Comparison of ENCODE assay signal across 28 mouse cellular contexts in genomic region chr13:108284312-108284711, GRCm38 (mm10). TPM values are rescaled to one million over a fixed set of nuclear protein-coding genes. Genes with fewer than 3 reads are reported as not detected.
"Had no signal": no experiment of that assay in that cellular context is flagged by ENCODE, and none has a peak within 500 bp of the region (broad histone marks: within the 10 kb centered on the region; RNA-seq: fewer than 3 reads in every experiment).

No protein-coding gene starts in this region.

- DNase-seq: gastrocnemius, postnatal 14 days; gastrocnemius, postnatal 36 days; heart, adult 18-20 months; heart, postnatal 14 days; heart, postnatal 36 days; kidney, adult 18-20 months; kidney, adult 8-10 months; kidney, postnatal 10 days; kidney, postnatal 25 days; kidney, postnatal 4 days; liver had no signal

- H3K27ac ChIP-seq: heart, embryonic 10.5 days; heart, embryonic 13.5 days; heart, embryonic 15.5 days; hindbrain, embryonic 10.5 days; hindbrain, embryonic 12.5 days; hindbrain, embryonic 14.5 days; intestine, embryonic 15.5 days; layer of hippocampus, adult 2 months; left cerebral cortex, adult 2 months; limb, embryonic 10.5 days; limb, embryonic 12.5 days had no signal

- H3K36me3 ChIP-seq: heart, embryonic 10.5 days; heart, embryonic 13.5 days; heart, embryonic 15.5 days; hindbrain, embryonic 10.5 days; hindbrain, embryonic 12.5 days; intestine, embryonic 15.5 days; limb, embryonic 10.5 days; limb, embryonic 12.5 days had no signal

- H3K9me3 ChIP-seq: heart, embryonic 10.5 days; heart, embryonic 13.5 days; heart, embryonic 15.5 days; hindbrain, embryonic 10.5 days; hindbrain, embryonic 12.5 days; intestine, embryonic 15.5 days; limb, embryonic 10.5 days; limb, embryonic 12.5 days had no signal

- H3K4me3 ChIP-seq: heart, embryonic 10.5 days; heart, embryonic 13.5 days; heart, embryonic 15.5 days; hindbrain, embryonic 10.5 days; hindbrain, embryonic 12.5 days; intestine, embryonic 15.5 days; layer of hippocampus, adult 2 months; left cerebral cortex, adult 2 months; limb, embryonic 10.5 days; limb, embryonic 12.5 days had no signal

- H3K4me1 ChIP-seq: heart, embryonic 10.5 days; heart, embryonic 13.5 days; heart, embryonic 15.5 days; hindbrain, embryonic 10.5 days; hindbrain, embryonic 12.5 days; intestine, embryonic 15.5 days; limb, embryonic 10.5 days; limb, embryonic 12.5 days had no signal

- H3K4me2 ChIP-seq: heart, embryonic 13.5 days; heart, embryonic 15.5 days; hindbrain, embryonic 12.5 days; hindbrain, embryonic 14.5 days; intestine, embryonic 15.5 days; limb, embryonic 12.5 days; liver, embryonic 11.5 days had no signal

- H3K27me3 ChIP-seq: hindbrain, embryonic 12.5 days; intestine, embryonic 15.5 days; limb, embryonic 12.5 days had no signal

- ATAC-seq: hindbrain, embryonic 16.5 days; inflammation-experienced regulatory T-cells, adult 6 months; intestine, embryonic 15.5 days; intestine, postnatal 0 days had no signal

- H3K9ac ChIP-seq: heart, embryonic 13.5 days; heart, embryonic 15.5 days; hindbrain, embryonic 12.5 days; hindbrain, embryonic 14.5 days; intestine, embryonic 15.5 days; limb, embryonic 12.5 days had no signal

RNA-seq across cellular contexts. Expression of gene Depdc1b, which starts 31.8 kb away (rescaled TPM):
- total RNA-seq: gastrocnemius, adult 18-20 months; gastrocnemius, adult 8-10 months had no signal
